Mouse (Mus musculus) gastrocnemius, postnatal 25 days (tissue): Measurements from ENCODE around the gene Gnmt. TPM values are rescaled to one million over a fixed set of nuclear protein-coding genes. Genes with fewer than 3 reads are reported as not detected.

Experiments used
- DNase-seq: peaks from one replicate; pipeline ENCODE4 v3.0.0; 2022
- total RNA-seq, 2 experiments: library from RNA; stranded (reverse); gene quantifications; 1 replicate in 1 of 2; 2 replicates in 1 of 2; pipeline ENCODE4 v1.2.3; 2021

The Gnmt gene
- total RNA-seq, 2 experiments from 2014 or later: 1.1 to 1.2 TPM

- DNase-seq: no peak
Observed at GRCm38 (mm10) chr17:46703971-46704886, 24.7 kb downstream of the Gnmt start.

DNA sequence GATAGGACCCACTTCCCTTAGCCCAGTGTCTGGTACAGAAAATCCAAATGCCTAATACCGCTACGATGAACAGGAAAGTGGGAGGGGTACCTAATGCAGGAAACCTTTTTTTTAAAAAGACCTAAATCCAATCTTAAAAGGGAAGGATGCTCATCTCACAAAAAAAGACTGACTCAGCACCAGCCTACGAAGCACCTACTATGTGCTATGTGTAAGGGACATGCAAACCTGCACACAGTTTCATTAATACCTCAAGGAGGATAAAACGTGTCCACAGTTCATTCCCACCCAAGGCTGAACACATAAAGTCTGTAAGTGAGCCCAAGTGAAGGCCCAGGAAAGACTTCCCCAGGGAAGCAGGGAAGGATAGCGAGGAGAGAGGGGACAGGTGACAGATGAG, 26.5 kb downstream of the Gnmt start:
- DNase-seq: no peak

DNA sequence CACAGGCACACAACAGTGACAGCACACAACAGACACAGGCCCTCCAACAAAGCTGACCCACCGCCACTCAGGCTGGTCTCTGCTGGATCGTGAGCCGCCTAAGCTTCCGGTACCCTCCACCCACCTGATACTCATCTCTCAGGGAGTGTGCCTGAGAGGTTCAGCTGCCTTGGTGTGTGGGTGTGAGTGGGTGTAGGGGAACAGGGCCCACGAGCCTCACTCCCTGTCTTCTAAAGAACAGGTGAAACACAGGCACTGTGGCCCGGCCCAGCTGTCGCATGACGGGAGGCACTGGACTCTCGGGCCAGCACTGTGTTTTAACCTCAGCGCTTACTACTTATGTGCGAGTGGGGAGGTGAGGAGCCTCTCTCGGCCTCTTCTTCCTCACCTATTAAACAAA, 26.9 kb downstream of the Gnmt start:
- no peak for DNase-seq

DNA sequence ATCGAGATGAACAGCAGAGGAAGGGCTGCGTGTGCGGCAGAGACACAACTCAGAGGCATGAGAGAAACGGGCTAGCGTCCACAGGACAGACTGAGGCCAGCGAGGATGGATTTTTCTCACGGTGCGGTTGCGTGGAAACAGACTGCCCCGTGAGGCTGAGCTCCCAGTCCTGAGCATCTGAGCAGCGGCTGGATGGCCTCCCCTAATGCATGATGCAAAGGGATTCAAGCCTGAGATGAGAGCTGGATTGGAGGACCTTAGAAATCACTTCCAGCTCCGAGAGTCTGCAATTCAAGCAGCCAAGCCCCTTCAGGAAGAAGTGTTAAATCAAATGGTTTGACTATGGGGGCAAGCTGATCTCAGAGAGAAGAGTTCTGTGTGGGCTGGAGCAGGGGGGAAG, 27.5 kb downstream of the Gnmt start:
- DNase-seq: no peak

- no peak for DNase-seq
Observed at GRCm38 (mm10) chr17:46699912-46700311, 29.1 kb downstream of the Gnmt start.

- DNase-seq: no peak
Observed at GRCm38 (mm10) chr17:46699245-46699644, 29.7 kb downstream of the Gnmt start.

- no peak for DNase-seq
Observed at GRCm38 (mm10) chr17:46698515-46698914, 30.5 kb downstream of the Gnmt start.

DNA sequence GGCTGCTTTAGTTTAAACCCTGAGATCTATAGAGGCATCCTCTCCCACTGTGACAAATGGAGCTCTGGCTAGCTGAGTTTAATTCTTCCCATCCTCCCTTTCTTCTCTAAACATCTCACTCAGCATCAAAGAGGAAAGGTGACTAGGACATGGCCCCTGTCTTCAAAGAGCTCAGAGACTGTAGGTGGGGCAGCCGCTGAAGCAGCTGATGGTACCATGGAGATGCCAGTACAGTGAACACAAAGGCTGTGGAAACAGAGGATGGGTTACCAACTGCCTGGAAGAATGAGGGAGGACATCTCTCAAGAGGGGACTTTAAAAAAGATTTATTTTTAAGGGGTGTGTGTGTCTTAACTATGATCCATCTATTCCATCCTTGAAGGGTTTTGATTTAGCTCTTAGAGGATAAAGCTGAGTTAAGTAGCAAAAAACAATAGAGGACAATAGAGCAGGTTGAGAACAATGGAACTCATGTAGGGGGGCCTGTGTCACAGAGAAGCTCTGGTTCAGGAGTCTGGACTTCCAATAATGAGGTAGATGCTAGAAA, 34.4 kb downstream of the Gnmt start:
- no peak for DNase-seq

GRCm38 (mm10) chr17:46691390-46691789, 37.6 kb downstream of the Gnmt start:
- DNase-seq: no peak

- DNase-seq: no peak
Observed at GRCm38 (mm10) chr17:46690665-46691064, 38.3 kb downstream of the Gnmt start.

GRCm38 (mm10) chr17:46685913-46686312, 43.1 kb downstream of the Gnmt start:
- no peak for DNase-seq

- DNase-seq: no peak
Observed at GRCm38 (mm10) chr17:46682654-46683389, 46.1 kb downstream of the Gnmt start.

- DNase-seq: no peak
Observed at GRCm38 (mm10) chr17:46681466-46682118, 47.4 kb downstream of the Gnmt start.

DNA sequence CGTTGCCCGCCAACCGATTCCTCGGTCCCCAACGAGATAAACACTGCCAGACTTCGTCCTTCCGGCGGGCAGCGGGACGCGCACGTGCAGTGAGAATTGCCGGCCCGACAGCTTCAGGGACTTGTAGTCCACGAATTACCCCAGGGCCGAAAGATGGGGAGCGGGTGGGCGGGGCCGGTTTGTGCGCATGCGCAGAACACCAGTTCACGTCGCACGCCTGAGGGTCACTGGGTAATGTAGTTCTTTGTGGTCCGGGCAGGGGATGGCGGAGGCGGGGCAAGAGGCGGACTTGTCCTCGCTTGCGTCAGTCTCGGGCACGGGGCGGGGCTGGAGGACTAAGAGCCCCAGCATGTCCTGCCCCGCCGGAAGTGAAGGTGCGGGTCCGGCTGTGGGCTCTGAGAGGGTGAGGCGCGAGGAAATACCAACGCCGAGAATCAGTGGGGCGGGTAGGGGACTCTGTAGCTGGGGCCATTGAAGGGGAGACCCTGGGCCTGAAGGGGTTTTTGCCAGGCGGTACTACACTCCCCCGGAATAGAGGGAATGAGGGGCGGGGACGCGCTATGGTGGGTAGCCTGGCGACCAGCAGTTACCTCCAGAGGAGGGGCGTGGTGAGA, 48.1 kb downstream of the Gnmt start, which contains the start of gene Klhdc3:
Klhdc3 (minus strand) TSS at position 155 of the 614 bp plus-strand sequence.
- peak; percentile 98 for DNase-seq

DNA sequence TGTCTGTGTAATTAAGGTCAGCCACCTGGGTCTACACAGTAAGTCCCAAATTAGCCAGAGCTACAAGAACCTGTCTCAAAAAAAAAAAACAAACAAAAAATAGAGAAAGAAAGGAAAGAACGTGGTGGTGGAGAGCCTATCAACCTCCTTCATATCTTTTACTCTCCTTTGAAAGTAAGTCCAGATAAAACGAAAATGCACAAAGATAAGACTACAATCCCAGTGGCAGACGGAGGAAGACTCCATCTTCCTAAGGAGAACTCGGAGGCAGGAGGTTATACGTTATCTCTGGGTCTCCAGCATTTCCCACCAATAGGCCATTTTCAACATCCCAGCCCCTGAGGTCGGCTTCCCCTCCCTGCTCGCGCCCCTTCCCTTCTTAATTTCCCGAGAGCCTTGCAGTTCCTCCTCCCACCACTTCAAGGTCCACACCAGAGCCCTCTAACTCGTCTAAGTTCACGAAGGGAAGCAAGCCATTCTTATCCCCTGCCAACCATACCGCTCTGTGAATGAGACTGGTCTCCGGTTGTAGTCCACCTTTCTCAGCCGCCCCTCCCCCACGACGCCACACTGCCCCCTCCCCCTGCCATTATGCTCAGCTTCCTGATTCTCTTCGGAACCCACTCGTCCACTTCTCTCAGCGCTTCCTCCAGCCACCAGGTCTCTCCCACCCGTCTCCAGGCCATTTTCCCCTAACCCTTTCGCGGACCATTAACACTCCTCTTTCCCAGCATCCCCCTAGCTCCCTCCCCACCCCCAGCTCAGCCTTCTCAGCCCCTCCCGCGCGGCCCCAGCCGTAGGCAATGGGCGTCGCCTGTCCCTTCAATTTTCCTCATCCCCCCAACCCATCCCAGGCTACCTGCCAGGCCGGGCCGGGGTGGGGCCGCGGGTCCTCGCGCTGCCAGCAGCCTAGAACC, 48.9 kb downstream of the Gnmt start:
- no peak for DNase-seq

- DNase-seq: peak; percentile 72
Observed at GRCm38 (mm10) chr17:46678911-46679310, 50.1 kb downstream of the Gnmt start.

- DNase-seq: peak; percentile 79
Observed at GRCm38 (mm10) chr17:46678416-46678815, 50.6 kb downstream of the Gnmt start, which contains the start of gene Mea1. TSS of gene Mea1 (plus strand) at chr17:46678793.
